Mouse (Mus musculus) c-Kit-positive CD71-positive TER-119-positive erythroid progenitor cells, embryonic 14.5 days (primary cell): ENCODE data around the gene Ppm1j.

Experiments
- DNase-seq: peaks from one replicate; pipeline ENCODE4 v3.0.0-alpha.2; 2013; ENCODE audit warnings: low spot score

The Ppm1j gene

GRCm38 (mm10) chr3:104814746-104815145, 33.9 kb downstream of the Ppm1j start:
- no peak for DNase-seq

- DNase-seq: no peak
Observed at GRCm38 (mm10) chr3:104815346-104815745, 34.5 kb downstream of the Ppm1j start.

GRCm38 (mm10) chr3:104816130-104816529, 35.3 kb downstream of the Ppm1j start:
- DNase-seq: no peak

GRCm38 (mm10) chr3:104817481-104817990, 36.7 kb downstream of the Ppm1j start:
- DNase-seq: no peak

- DNase-seq: peak; percentile 45
Observed at GRCm38 (mm10) chr3:104817991-104818748, 37.3 kb downstream of the Ppm1j start, which contains the start of gene Mov10. TSS of gene Mov10 (minus strand) at chr3:104818563.

- DNase-seq: no peak
Observed at GRCm38 (mm10) chr3:104818749-104819134, 37.9 kb downstream of the Ppm1j start.

- no peak for DNase-seq
Observed at GRCm38 (mm10) chr3:104820426-104820825, 39.6 kb downstream of the Ppm1j start.

GRCm38 (mm10) chr3:104822413-104822812, 41.6 kb downstream of the Ppm1j start:
- no peak for DNase-seq
